Mouse (Mus musculus): ENCODE data around the gene Myo7a. TPM values are rescaled to one million over a fixed set of nuclear protein-coding genes. Genes with fewer than 3 reads are reported as not detected.

The Myo7a gene
- polyA plus RNA-seq, 1 experiment from 2014 or later: 15.9 TPM

Other genes with a start within 250 kb of the Myo7a start
- gene Gdpd4, start 199.6 kb downstream of the Myo7a start, polyA plus RNA-seq (2015; fragmentation: Nextera tagmentation; extraction: Ambion mirVana): not detected in 2 replicates
- gene Omp, start 26.0 kb upstream of the Myo7a start, polyA plus RNA-seq (2015; fragmentation: Nextera tagmentation; extraction: Ambion mirVana): 0.46 and 0.47 TPM in 2 replicates
- 15.5 and 15.9 TPM in 2 replicates for gene Capn5, start 58.8 kb upstream of the Myo7a start, polyA plus RNA-seq (2015; fragmentation: Nextera tagmentation; extraction: Ambion mirVana)
- gene B3gnt6, start 80.0 kb upstream of the Myo7a start, polyA plus RNA-seq (2015; fragmentation: Nextera tagmentation; extraction: Ambion mirVana): 0.15 and 0.42 TPM in 2 replicates
- 9.1 and 10.8 TPM in 2 replicates for gene Acer3, start 201.7 kb upstream of the Myo7a start, polyA plus RNA-seq (2015; fragmentation: Nextera tagmentation; extraction: Ambion mirVana)
- gene Tsku, start 241.8 kb upstream of the Myo7a start, polyA plus RNA-seq (2015; fragmentation: Nextera tagmentation; extraction: Ambion mirVana): 7.9 and 8.6 TPM in 2 replicates

Data from forebrain, embryonic 15.5 days (tissue).